Mouse (Mus musculus): Measurements from ENCODE around the gene Ube2j1. TPM values are rescaled to one million over a fixed set of nuclear protein-coding genes. Genes with fewer than 3 reads are reported as not detected.

Ube2j1 gene
- total RNA-seq, 2 experiments from 2014 or later = 98.5 to 104 TPM

DNA sequence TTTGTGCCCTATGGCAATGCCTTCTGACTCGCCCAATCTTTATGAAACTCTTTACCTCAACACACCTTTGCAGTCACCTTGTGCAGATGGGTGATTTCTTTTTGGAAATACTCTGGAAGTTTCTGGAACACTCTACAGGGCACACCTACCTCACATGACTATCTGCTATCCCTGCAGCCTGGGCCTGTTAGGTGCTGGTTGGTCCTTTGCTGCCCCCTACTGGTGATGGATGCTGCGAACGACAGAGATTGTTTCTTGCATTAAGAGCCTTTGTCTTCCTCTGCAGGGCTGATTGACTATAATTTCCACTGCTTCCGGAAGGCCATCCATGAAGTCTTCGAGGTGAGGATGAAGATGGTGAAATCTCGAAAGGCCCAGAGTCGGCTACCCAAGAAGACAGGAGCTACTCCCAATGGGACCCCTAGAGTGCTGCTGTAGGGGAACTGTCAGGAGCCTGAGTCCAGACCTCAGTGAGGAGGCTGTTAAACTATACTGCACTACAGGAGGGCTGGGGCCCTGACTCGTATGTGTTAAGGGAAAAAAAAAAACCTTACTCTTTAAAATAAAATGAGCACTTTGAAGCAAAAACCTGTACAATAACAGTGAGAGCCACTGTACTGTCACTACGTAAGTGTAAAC, 12.7 kb upstream of the Ube2j1 start:
- DNase-seq = peak; percentile 84

DNA sequence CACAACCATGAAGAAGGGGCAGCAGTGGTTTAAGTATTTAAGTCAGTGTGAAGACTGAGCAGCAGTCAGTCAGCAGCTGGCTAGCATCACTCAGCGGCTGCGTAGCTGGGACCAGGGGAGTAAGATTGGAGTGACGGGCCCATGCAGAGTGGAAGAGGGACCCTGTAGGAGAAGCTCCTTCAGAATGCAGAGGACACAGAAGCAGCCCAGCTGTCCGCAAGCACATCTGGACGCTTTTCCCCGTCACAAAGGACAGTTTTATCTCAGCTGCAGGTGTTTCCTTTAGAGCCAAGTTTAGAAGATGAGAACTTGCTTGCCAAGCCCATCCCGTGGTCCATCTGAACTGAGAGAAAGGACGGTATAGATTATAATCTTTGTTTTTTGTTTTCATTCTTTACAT, 6.8 kb upstream of the Ube2j1 start:
- no peak for DNase-seq

DNA sequence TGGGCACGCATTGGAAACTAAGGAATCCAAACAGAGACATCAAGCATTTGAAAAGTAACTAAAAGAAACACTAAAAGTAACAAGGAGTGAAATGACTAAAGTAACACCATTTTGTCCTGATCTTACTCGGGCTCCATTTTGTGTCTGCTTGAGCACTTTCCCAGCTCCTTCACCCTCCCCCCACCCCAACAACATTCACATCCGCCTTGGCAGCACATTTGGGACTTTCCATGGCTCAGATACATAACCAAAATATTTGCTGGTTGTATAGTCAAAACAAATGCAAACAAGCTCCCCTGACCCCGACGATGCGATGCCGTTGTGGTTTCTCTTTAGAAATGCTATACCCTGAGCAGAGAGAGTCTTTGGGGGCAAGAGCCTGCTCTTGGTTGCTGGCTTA, 2.1 kb upstream of the Ube2j1 start:
- no peak for DNase-seq

DNA sequence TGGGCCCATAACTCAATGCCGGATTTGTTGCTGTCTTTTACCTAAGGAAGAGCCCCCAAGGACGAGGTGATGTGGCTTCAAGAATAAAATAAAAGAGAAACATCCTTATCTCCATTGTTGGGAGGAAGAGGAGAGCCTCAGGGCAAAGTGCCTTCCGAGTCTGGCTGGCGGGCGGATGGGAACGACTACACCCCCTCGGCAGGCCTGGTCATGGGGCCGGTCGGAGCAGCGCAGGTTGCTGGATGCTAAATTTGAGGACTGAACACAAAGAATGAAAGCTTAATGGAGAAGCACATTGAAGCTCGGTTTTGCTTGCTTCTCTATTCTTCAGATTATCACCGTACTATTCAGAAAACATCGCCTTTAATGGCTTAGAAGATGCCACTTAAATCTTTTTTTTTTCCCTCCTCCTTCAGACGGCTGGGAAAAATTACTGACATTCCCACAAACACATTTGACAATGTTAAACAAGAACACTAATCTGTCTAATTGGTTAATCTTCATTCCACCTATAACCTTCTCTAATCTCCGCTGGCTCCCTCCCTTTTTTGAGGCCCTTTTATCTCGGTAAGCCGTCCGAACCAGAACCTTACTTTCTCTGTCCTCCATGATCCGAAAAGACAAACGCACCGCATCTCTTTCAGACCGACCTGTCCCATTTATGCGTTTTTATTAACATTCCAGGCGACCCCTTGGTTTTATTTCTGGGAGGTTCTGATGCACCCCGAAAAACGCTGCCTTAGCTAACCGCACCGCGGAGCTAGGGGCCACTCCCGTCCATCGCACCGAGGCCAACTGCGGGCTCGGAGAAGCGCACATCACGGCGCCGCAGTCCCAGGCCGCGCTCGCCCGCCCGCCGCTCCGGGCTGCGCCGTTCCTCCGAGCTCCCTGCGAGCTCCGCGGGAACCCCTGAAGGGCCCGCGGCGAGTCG, 687 bp upstream of the Ube2j1 start:
- DNase-seq = no peak

DNA sequence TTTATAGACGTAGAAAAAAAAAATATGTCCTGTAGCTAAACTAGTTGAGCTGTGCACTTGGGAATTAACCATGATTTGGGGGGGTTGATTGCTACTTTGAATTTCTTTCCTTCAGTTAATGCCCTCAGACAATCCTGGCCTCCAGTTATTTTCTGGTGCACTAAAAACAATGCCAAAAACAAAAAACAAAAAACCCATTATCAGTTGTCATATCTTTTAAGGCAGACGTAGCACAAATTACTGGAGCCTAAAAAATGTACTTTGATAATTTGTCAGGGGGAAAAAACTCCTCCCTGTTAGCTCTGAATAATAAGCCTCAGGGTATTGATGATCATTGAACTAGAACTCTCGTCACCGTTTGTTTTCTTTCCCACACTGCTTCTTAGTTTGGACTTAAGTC, 829 bp downstream of the Ube2j1 start:
- no peak for DNase-seq

DNA sequence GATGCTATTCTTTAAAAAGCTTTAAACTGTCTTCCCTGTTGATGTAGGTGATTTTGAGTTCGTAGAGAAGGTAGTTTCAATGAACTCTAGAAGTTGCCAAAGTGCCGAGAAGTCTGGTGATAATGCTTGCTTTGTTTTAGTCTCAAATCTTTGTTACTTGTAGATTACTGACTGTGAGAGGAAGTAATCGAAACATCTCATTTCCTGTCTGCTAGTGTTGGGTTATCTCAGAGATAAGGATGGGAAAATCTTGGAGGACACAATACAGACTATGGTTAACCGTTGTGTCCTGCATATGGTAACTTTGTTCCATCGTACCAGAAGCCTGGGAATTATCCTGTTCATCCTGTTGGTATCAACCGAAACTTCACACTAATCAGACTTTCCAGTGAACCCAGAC, 2.3 kb downstream of the Ube2j1 start:
- no peak for DNase-seq

DNA sequence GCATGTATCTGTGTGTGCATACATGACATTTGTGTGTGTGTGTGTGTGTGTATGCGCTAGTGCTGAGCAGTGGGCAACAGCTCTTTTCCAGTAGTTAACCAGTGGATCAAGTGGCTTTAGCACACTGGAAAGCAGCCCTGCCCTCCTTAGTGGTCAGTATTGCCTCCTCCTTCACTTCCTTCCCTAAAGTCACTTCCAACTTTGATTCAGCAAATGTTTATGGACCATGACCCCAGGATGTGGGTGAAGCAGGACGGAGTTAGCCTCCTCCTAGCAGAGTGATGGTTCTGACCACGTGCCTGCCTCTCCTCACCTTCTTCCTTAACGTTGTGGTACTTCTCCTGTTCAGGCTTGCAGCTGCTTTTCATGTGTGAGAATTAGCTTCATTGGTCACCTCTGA, 8.6 kb downstream of the Ube2j1 start:
- no peak for DNase-seq

DNA sequence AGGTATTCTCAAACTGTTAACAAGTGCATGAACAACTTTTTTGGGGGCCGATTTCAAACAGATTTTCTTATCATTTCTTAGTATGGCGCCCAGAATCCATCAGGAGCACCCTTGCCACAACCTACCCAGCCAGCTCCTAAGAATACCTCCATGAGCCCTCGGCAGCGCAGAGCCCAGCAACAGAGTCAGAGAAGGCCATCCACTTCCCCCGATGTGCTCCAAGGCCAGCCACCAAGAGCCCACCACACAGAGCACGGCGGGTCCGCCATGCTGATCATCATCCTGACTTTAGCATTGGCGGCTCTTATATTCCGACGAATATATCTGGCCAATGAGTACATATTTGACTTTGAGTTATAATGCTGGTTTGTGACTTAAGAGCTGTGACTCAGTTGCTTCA, 18.4 kb downstream of the Ube2j1 start:
- DNase-seq = no peak

DNA sequence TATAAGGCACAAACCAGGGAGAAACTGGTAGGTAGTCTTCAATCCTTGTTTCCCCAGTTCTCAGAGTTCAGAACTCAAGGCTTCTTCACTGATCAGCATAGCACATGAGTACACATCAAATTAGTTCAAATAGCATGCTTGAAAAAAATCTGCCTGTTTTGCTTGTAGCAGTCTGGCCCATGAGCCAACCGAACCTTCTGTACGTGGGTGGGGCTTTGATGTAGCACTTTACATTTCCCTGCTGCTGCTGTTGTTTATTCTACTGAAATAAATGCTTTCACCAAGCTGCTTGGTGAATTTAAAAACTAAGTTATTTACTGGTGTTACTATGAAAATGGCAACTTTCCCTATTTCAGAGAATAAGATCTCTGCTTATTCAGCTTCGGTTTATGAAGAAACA, 20.8 kb downstream of the Ube2j1 start:
- DNase-seq = peak in 1 of 2 experiments; percentile 32

DNA sequence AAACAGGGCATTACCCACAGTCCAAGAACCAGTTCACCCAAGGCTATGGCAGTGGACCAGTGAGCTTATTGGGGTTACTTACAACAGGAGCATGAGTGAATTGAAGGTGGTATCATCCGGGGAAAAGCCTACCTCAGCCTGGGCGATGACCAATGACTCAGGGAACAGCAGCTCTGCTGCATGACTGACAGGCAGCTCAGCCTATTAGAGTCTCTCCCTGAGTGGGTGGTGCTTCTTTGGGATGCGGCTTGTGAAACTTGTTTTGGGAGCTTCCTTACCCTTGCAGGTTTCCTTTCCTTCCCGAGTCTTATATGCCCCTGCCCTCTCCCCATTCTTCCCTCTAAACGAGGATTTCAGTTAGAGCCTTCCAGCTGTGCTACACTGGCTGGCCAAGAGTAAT, 21.4 kb downstream of the Ube2j1 start:
- DNase-seq = no peak

DNA sequence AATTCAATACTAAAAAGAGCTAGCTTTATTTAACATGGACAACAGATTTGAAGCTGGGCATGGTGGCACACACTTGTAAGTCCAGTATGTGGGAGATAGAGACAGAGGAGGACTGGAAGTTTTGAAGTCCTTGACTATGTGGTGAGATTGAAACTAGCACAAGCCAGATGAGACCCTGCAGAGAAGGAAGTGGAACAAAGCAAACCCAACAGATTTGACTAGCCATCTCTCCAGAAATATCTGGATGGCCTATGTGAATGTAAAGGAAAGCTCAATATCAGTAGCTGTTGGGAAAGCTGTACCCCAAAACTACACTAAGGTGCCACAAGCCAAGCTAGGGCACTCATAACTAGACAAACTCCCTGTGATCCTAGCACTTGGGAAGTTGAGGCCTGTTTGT, 23.2 kb downstream of the Ube2j1 start:
- DNase-seq = no peak

DNA sequence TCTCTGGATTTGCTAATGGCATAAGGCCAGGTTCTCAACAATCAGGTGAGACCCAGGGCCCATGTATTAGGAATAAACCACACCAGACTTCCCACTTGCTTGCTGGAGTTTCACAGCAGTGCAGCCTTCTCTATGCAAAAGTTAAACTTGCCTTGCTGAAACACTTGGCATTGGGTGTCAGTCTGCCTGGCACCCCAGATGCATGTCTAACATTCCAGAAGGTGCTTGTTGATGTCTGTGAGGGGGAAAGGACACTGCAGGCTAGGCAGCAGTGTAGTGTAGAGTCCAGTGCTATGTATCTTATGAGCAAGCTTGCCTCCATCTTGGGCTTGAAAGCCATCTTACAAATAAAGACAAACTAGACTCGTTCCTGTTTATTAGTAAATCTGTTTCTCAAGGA, 25.1 kb downstream of the Ube2j1 start:
- DNase-seq = no peak

DNA sequence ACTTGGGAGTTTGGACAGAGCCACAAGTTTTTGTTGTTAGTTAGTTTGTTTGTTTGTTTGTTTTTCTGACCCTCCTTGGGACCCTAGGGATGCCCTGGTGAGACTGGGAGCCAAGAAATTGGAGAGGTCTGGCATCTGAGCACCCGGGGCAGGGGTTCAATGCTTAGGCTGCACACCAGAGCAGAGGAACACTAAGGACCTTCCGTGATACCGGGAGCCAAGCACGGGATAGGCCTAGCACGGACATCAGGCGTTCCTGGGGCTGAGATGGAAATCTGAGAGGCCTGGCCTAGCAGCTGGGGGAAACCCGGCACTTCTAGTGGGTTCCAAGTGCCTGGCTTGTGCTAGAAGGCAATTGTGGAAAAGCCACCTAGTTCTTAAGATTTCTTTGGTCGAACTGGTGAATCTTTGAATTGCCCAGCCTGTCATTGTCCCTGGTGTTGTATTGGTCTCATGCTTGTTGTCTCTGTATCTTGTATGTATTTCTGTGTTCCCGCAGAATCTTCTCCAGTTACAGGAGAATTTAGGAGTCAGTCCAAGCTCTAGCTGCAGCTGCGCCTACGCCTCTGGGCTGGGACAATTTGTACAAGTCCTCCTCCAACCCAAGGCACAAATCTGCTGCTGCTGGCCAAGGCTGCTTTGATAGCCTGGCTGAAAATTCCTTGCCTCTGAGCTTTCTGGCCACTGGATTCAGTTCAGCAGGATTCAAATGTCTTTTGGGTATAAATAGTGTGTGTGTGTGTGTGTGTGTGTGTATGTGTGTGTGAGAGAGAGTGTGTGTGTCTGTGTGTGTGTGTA, 26.9 kb downstream of the Ube2j1 start:
- peak; percentile 54 to 58 for DNase-seq

DNA sequence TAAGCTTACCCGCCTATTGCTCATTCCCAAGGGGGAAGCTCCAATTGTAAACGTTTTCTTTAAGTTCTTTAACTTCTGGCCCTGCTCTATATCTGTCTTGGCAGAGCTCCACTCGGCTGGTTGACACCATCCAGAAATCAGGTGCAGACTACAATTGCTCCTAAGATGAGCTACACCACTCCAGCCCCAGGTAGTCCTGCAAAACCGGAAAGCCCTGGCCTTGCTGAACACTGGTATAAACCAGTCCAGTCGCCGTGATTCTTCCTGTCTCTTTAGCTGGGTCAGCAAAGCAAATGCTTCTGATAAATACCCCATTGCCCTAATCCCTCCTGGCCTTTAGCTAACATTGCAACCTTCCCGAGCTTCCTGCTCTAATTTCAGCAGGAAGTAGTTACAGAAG, 29.9 kb downstream of the Ube2j1 start:
- DNase-seq = no peak

DNA sequence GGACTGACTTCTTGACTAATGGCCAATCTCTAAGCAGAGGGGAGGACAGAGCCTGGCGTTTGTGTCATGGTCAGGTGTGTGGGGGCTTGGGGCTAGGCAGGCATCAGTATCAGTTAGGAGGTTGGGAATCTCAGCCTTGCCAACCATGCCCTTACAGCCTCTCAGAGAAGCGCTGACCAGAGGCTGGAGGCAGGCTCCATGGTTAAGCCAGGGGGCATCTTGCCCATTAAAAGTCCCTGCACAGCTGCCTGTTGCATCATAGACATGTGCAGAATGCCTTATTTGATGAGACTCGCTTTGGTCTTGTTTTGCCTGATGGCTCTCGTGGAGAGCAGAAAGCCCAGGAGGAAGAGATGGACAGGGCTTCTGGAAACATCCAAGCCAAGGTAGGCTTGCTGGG, 31.8 kb downstream of the Ube2j1 start, which contains the start of gene Gabrr2:
TSS of gene Gabrr2 (plus strand) at position 19 of the 400 bp plus-strand sequence.
- no peak for DNase-seq

DNA sequence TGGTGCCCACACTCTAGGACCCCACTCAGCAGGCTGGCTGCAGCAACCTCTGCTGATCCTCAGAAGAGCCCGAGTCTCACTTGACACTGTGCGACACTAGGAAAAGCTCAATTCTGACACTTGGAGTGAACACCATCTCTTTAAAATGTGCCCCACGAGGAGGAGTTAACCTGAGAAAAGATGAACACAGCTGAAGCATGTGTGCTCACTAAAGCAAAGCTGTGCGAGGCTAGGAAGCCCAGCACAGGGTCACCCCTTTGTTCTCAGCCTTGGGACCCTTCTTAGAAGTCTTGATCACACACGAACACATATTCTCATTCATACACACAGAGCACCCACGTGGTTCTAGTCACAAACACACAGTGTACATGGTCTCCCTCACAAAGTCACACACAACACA, 33.8 kb downstream of the Ube2j1 start:
- no peak for DNase-seq

DNA sequence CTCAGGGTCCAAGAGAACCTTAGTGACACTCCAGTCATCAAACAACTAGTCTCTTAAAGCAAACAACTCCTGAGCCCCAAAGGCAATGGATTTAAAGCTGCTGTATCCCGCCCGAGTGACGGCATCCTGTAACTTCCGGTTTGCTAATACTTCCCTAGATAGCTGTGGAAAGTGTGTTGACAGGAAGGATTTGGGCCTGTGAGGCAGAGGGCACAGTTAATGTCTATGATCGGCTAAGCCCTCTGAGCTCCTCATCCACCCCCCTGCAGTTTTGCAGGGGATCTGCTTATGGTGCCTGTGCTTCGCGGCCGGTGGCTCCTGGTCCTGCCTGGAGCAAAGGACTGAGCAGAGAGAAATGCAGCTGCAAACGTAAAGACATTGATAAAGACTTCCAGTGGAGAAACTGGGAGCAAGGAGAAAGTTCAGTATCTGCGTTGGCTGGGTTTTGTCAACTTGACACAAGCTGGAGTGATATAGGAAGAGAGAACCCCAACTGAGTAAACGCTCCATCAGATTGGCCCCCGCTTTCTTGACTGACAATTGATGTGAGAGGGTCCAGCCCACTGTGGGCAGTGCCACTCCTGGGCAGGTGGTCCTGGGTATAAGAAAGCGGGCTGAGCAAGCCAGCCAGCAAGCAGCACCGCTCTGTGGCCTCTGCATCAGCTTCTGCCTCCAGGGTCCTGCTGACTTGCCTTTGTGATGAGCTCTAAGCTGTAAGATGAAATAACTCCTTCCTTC, 35.2 kb downstream of the Ube2j1 start:
- no peak for DNase-seq

DNA sequence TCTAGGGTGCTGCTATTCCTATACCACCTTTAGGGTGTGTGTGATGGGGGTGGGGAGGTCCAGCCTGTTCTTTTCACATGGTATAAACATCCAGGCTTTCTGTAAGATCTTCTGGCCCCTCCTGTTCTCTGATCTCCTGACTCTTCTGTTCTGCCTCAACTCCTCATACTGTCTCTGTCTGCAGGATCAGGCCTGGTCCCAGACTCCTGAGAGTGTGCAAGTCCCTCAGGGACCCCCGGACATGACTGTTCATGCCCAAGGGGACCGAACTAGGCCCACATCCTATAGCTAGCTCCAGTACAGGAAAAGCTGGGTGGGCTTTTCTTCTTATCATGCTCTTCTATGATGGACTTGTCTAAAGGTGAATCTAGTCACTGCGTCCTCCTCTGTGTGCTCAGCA, 36.1 kb downstream of the Ube2j1 start:
- no peak for DNase-seq

DNA sequence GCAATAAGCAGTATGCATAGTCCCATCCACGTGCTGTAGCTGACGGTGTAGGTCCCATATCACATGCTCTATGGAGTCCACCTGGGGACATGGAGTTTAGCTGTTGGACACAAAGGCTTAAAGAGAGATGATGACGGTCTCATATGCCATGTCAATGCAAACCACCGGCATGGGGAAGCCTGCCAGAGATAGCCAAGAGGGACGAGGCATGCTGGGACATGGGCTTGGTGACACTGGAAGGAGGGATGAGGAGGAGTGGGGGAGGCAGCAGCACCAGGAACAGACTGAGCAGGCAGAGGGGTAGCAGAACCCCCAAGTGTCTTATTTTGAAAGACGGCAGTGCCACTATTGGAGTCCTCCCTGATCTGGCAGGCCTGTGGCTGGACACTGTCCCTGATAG, 36.6 kb downstream of the Ube2j1 start:
- no peak for DNase-seq

DNA sequence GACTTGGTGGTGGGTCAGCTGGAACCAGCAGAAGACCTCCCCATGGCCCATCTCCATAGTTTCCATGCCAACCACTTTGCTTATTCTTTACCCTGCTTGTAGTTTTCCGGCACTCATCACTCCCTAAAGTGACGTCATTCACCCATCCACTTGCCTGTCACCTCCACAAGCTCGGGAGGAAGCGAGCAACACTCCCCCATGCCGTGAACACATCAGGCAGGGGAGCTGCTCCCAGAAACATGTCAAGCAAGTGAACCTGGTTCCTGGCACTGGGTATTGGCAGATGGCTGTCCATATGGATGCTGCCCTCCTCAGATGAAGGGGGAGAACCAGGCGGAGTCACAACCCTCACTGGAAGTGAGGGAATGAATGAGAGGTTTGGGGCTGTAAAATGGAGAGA, 37.7 kb downstream of the Ube2j1 start:
- DNase-seq = peak; percentile 42 to 51

DNA sequence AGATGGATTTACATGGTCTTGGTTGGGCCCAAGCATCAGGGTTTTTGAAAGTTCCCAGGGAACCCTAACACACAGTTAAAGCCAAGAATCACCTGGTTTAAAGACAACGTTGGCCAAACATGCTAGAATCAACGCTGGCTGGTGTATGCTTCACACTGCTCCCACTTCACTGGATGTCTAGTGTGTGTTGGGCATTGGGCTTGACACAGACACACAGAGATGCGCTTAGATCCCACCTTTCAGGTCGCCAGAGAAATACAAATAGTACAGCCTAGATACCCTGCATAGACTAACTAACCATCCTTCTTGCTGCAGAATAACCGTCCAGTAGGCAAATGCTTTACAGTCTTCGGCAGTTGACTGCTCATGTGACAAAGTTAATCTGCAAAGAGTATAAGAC, 39.1 kb downstream of the Ube2j1 start:
- no peak for DNase-seq

DNA sequence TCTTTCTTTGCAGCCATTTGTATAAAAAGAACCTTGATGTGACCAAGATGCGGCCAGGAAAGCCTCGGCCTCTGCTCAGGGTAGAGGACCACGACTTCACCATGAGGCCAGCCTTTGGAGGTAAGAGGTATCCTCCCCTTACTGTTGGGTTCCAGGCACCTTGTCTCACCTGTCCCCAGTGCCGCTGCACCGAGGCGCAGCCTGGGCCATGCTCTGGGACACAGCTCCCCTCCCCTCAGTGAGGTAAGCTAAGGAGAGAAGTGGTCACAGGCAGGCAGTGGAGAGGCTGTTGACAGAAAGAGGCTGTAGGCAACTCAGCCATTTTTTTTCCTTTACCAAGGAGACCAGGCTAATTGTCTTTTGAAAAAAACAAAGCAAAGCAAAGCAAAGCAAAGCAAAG, 40.1 kb downstream of the Ube2j1 start:
- DNase-seq = no peak
